Mouse (Mus musculus): ENCODE results near the gene Stub1.

- TF ChIP-seq CTCF (conservative IDR thresholded peaks at IDR 0.05; ENCODE audit: low read length) (no peak), NANOG (IDR thresholded peaks at IDR 0.05; ENCODE audit: borderline replicate concordance, low read length) (no peak)
Observed at GRCm38 (mm10) chr17:25831451-25832281, 1.5 kb downstream of the Stub1 start.
